Mouse (Mus musculus) limb, embryonic 12.5 days (tissue): Measurements from ENCODE around the gene Prss48. TPM values are rescaled to one million over a fixed set of nuclear protein-coding genes. Genes with fewer than 3 reads are reported as not detected.
"Not testable (repeated sequence)": the region's sequence is repeated elsewhere in the genome, so short reads cannot be mapped to it uniquely, and the experiment has no call there.

Experiments
- ATAC-seq: fragments of 200-750 bp; cut with Nextera tagmentation; 2 replicates; pipeline ENCODE4 v1.8.0; 2017; ENCODE audit warnings: low read depth, moderate TSS enrichment; ENCODE audit not compliant: insufficient number of reproducible peaks, insufficient read depth, low FRiP score, low TSS enrichment
- H3K27ac ChIP-seq: fragments of 300-500 bp; sonication (generic); 2 replicates; pipeline ENCODE4 v1.5.1; 2016; ENCODE audit warnings: mild to moderate bottlenecking, moderate library complexity
- H3K27me3 ChIP-seq: fragments of 300-500 bp; sonication (generic); 2 replicates; pipeline ENCODE4 v1.6.1; 2016; ENCODE audit warnings: mild to moderate bottlenecking, moderate library complexity
- H3K36me3 ChIP-seq: fragments of 300-500 bp; sonication (generic); 2 replicates; pipeline ENCODE4 v1.6.1; 2016; ENCODE audit warnings: mild to moderate bottlenecking, moderate library complexity
- H3K4me1 ChIP-seq: fragments of 300-500 bp; sonication (generic); replicated peaks from 2 replicates; pipeline ENCODE4 v1.6.1; 2016
- H3K4me2 ChIP-seq: fragments of 300-500 bp; sonication (generic); 2 replicates; pipeline ENCODE4 v1.6.1; 2016; ENCODE audit warnings: mild to moderate bottlenecking, moderate library complexity
- H3K4me3 ChIP-seq: fragments of 300-500 bp; sonication (generic); replicated peaks from 2 replicates; pipeline ENCODE4 v1.5.1; 2016; ENCODE audit warnings: mild to moderate bottlenecking
- H3K9ac ChIP-seq: fragments of 300-500 bp; sonication (generic); replicated peaks from 2 replicates; pipeline ENCODE4 v1.6.1; 2016; ENCODE audit warnings: mild to moderate bottlenecking, moderate library complexity
- H3K9me3 ChIP-seq: fragments of 300-500 bp; sonication (generic); 2 replicates; pipeline ENCODE4 v1.6.1; 2016; ENCODE audit warnings: mild to moderate bottlenecking, moderate library complexity
- WGBS: fragments of 180-500 bp; shearing (Covaris S2); methylation state at CpG from one replicate; pipeline ENCODE4 v1.1.7; 2016; 5-methylcytosine and 5-hydroxymethylcytosine counted together
- polyA plus RNA-seq: library from polyadenylated mRNA; unstranded; fragments of >200 nt; fragmentation: Nextera tagmentation; extraction: Ambion mirVana; gene quantifications from 2 replicates; pipeline ENCODE4 v1.2.1, GENCODE M21; 2016

The Prss48 gene
- polyA plus RNA-seq, 1 experiment from 2014 or later: not detected

- Histone ChIP-seq H3K27me3 (no peaks in the 10 kb centered on the region), H3K36me3 (peaks cover 7% of the 10 kb centered on the region; the same call in 1 of the 2 replicates), H3K27ac (no peak overlapping the region), H3K4me3 (no peak overlapping the region), H3K9ac (no peak overlapping the region), H3K9me3 (no peaks in the 10 kb centered on the region), H3K4me1 (no peaks in the 10 kb centered on the region), H3K4me2 (no peak overlapping the region)
- no peak for ATAC-seq
- WGBS: 90% methylated on average over 3 of the region's 3 CpGs
Observed at GRCm38 (mm10) chr3:86001271-86001670, 1.0 kb downstream of the Prss48 start.

GRCm38 (mm10) chr3:85994645-85995044 lies 7.6 kb downstream of the Prss48 start:
- no peak overlapping the region for H3K4me2 ChIP-seq
- no peaks in the 10 kb centered on the region for H3K36me3 ChIP-seq
- H3K9ac ChIP-seq: no peak overlapping the region
- WGBS: 72% methylated on average over 4 of the region's 4 CpGs
- no peak overlapping the region for H3K4me3 ChIP-seq
- ATAC-seq: no peak
- H3K4me1 ChIP-seq: peaks cover 6% of the 10 kb centered on the region; the same call in 1 of the 2 replicates
- H3K9me3 ChIP-seq: no peaks in the 10 kb centered on the region
- 0 out of 2 replicates have a peak overlapping the region, but pooled peaks have one; percentile 7 for H3K27ac ChIP-seq
- H3K27me3 ChIP-seq: no peaks in the 10 kb centered on the region

GRCm38 (mm10) chr3:85993744-85994143 lies 8.5 kb downstream of the Prss48 start:
- H3K9me3 ChIP-seq: no peaks in the 10 kb centered on the region
- WGBS: 72% methylated on average over 11 of the region's 11 CpGs
- H3K27me3 ChIP-seq: no peaks in the 10 kb centered on the region
- peaks cover 6% of the 10 kb centered on the region; the same call in 1 of the 2 replicates for H3K4me1 ChIP-seq
- no peak overlapping the region for H3K4me2 ChIP-seq
- H3K36me3 ChIP-seq: no peaks in the 10 kb centered on the region
- H3K9ac ChIP-seq: no peak overlapping the region
- H3K27ac ChIP-seq: no peak overlapping the region
- no peak for ATAC-seq
- H3K4me3 ChIP-seq: no peak overlapping the region

- Histone ChIP-seq H3K4me1 (peaks cover 6% of the 10 kb centered on the region; the same call in 1 of the 2 replicates), H3K36me3 (peaks cover 4% of the 10 kb centered on the region; the same call in 1 of the 2 replicates), H3K4me2 (no peak overlapping the region), H3K9me3 (no peaks in the 10 kb centered on the region), H3K27ac (no peak overlapping the region), H3K4me3 (no peak overlapping the region), H3K27me3 (no peaks in the 10 kb centered on the region), H3K9ac (no peak overlapping the region)
- no peak for ATAC-seq
- WGBS: 74% methylated on average over 5 of the region's 5 CpGs
Observed at GRCm38 (mm10) chr3:85991802-85992156, 10.5 kb downstream of the Prss48 start.

- WGBS: 71% methylated on average over 6 of the region's 6 CpGs
- Histone ChIP-seq H3K4me2 (no peak overlapping the region), H3K9me3 (no peaks in the 10 kb centered on the region), H3K9ac (no peak overlapping the region), H3K4me3 (no peak overlapping the region), H3K4me1 (peaks cover 6% of the 10 kb centered on the region; the same call in 1 of the 2 replicates), H3K27me3 (no peaks in the 10 kb centered on the region), H3K27ac (no peak overlapping the region), H3K36me3 (peaks cover 4% of the 10 kb centered on the region; the same call in 1 of the 2 replicates)
- ATAC-seq: no peak
Observed at GRCm38 (mm10) chr3:85991140-85991801, 11.0 kb downstream of the Prss48 start.

GRCm38 (mm10) chr3:85987225-85987624 lies 15.1 kb downstream of the Prss48 start:
- WGBS: 84% methylated on average over 2 of the region's 2 CpGs
- Histone ChIP-seq H3K36me3 (peaks cover 4% of the 10 kb centered on the region; the same call in 1 of the 2 replicates), H3K4me1 (peaks cover 6% of the 10 kb centered on the region; the same call in 1 of the 2 replicates), H3K27ac (no peak overlapping the region), H3K4me3 (no peak overlapping the region), H3K27me3 (no peaks in the 10 kb centered on the region), H3K9ac (no peak overlapping the region), H3K4me2 (no peak overlapping the region), H3K9me3 (no peaks in the 10 kb centered on the region)
- no peak for ATAC-seq

GRCm38 (mm10) chr3:85984537-85984936 lies 17.8 kb downstream of the Prss48 start:
- ATAC-seq: no peak
- H3K27me3 ChIP-seq: no peaks in the 10 kb centered on the region
- H3K4me3 ChIP-seq: no peak overlapping the region
- WGBS: 91% methylated on average over 6 of the region's 6 CpGs
- no peak overlapping the region for H3K4me2 ChIP-seq
- no peaks in the 10 kb centered on the region for H3K9me3 ChIP-seq
- H3K4me1 ChIP-seq: no peaks in the 10 kb centered on the region
- peaks cover 4% of the 10 kb centered on the region; the same call in 1 of the 2 replicates for H3K36me3 ChIP-seq
- no peak overlapping the region for H3K9ac ChIP-seq
- no peak overlapping the region for H3K27ac ChIP-seq

- ATAC-seq, H3K9me3 ChIP-seq, H3K27ac ChIP-seq, H3K4me1 ChIP-seq, H3K4me3 ChIP-seq, H3K36me3 ChIP-seq, H3K27me3 ChIP-seq, H3K9ac ChIP-seq, H3K4me2 ChIP-seq: not testable (repeated sequence)
- 81% methylated on average over 2 of the region's 3 CpGs for WGBS
Observed at GRCm38 (mm10) chr3:85981761-85982160, 20.5 kb downstream of the Prss48 start.

GRCm38 (mm10) chr3:85980036-85980435 lies 22.3 kb downstream of the Prss48 start:
- H3K4me1 ChIP-seq: peaks cover 8% of the 10 kb centered on the region
- H3K36me3 ChIP-seq: no peaks in the 10 kb centered on the region
- no peak overlapping the region for H3K4me3 ChIP-seq
- H3K9ac ChIP-seq: no peak overlapping the region
- H3K9me3 ChIP-seq: no peaks in the 10 kb centered on the region
- ATAC-seq: no peak
- no peak overlapping the region for H3K27ac ChIP-seq
- no peaks in the 10 kb centered on the region for H3K27me3 ChIP-seq
- WGBS: 95% methylated on average over 4 of the region's 4 CpGs
- H3K4me2 ChIP-seq: no peak overlapping the region

GRCm38 (mm10) chr3:85974451-85974850 lies 27.8 kb downstream of the Prss48 start:
- peaks cover 30% of the 10 kb centered on the region for H3K4me1 ChIP-seq
- H3K36me3 ChIP-seq: no peaks in the 10 kb centered on the region
- H3K4me2 ChIP-seq: no peak overlapping the region
- 59% methylated on average over 4 of the region's 4 CpGs for WGBS
- H3K4me3 ChIP-seq: no peak overlapping the region
- no peaks in the 10 kb centered on the region for H3K9me3 ChIP-seq
- no peaks in the 10 kb centered on the region for H3K27me3 ChIP-seq
- ATAC-seq: no peak
- H3K9ac ChIP-seq: no peak overlapping the region
- no peak overlapping the region for H3K27ac ChIP-seq

- Histone ChIP-seq H3K4me3 (no peak overlapping the region), H3K27me3 (no peaks in the 10 kb centered on the region), H3K4me2 (no peak overlapping the region), H3K36me3 (no peaks in the 10 kb centered on the region), H3K9ac (no peak overlapping the region), H3K4me1 (peaks cover 25% of the 10 kb centered on the region), H3K9me3 (no peaks in the 10 kb centered on the region), H3K27ac (no peak overlapping the region)
- WGBS: 86% methylated on average over 10 of the region's 10 CpGs
- no peak for ATAC-seq
Observed at GRCm38 (mm10) chr3:85973376-85974140, 28.7 kb downstream of the Prss48 start.
